Mouse (Mus musculus) megakaryocyte, embryonic 14.5 days (primary cell): ENCODE results near the gene Apol8.
A peak's percentile ranks its signal among the peaks of the same experiment; 100 is the strongest.

Experiments
- FLI1 ChIP-seq: IDR thresholded peaks from 2 replicates; pipeline ENCODE4 v1.6.1; 2012; ENCODE audit warnings: low read length, inconsistent platforms, mixed read lengths
- GATA1 ChIP-seq: IDR thresholded peaks from 3 replicates; pipeline ENCODE4 v1.6.1; 2012; ENCODE audit warnings: mixed read lengths, low read length, inconsistent platforms, borderline replicate concordance

DNA sequence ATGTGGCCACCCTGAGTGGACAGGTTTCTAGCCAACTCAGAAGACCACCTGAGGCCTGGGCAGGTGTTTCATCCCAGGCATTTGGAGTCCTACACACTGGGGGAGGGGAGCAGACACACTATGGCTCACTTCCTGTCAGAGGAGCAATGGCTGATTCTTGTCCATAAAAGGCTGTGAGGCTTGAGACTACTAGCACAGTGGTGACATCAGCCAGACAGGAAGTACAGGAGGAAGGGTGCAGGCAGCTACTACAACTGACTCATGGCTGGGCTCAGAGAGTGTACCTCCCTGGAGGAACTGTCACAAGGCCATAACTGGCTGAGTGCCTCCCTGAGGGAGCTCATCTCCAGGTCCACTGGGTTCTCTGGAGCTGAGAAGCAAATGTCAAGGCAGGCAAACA is 43.7 kb upstream of the Apol8 start:
- TF ChIP-seq GATA1 = no peak
- peak; percentile 85; the same call in 1 of the 2 replicates for TF ChIP-seq FLI1
